Mouse (Mus musculus): ENCODE data around the gene Exoc4. TPM values are rescaled to one million over a fixed set of nuclear protein-coding genes. Genes with fewer than 3 reads are reported as not detected.

Gene Exoc4
- polyA plus RNA-seq, 1 experiment from 2014 or later = 52.2 TPM

DNA sequence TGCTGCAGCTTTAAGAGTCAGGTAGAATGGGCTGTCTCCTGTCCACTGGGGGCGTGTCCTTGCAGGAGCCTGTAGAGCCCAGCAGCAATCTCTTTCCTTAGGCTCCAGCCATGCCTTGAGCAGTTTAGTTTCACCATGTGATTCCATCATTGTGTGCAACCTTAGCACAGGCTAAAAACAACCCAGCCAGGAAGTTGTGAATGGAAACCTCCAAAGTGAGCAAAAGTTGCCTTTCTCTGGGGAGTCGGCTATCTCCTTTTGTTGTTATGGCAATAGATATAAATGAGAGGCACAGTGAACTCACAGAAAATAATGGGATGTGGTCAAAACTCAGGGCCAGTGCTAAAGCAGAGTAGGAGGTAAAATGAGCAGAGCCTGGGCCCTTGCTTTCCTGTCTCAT lies 565.5 kb downstream of the Exoc4 start:
- WGBS = 66% methylated on average over 2 of the region's 2 CpGs
- Histone ChIP-seq H3K36me3 (no peaks in the 10 kb centered on the region), H3K27ac (no peak overlapping the region), H3K27me3 (no peaks in the 10 kb centered on the region), H3K9me3 (no peaks in the 10 kb centered on the region), H3K4me1 (replicated peaks) (peaks cover 9% of the 10 kb centered on the region; the same call in 1 of the 2 replicates), H3K9ac (no peak overlapping the region), H3K4me2 (no peak overlapping the region), H3K4me3 (no peak overlapping the region)
- no peak for ATAC-seq (ENCODE audit: low FRiP score)

DNA sequence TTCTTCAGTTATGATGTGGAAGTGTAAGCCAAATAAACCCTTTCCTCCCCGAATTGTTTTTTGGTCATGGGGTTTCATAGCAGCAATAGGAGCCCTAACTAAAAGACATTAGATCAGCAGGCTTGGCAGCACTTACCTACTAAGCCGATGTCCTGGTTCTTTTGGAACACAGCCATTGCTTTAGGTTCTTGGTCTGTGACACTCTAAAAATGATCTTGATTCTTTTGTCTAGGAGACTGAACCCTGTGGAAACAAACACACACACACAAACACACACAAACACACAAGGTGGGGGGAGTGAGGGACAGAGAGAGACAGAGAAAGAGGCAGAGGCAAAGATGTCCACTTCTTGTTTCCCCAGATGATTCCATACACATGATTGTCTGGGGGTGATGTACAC lies 574.3 kb downstream of the Exoc4 start:
- Histone ChIP-seq H3K9ac (no peak overlapping the region), H3K9me3 (no peaks in the 10 kb centered on the region), H3K4me3 (no peak overlapping the region), H3K4me1 (replicated peaks) (no peaks in the 10 kb centered on the region), H3K36me3 (no peaks in the 10 kb centered on the region), H3K4me2 (no peak overlapping the region), H3K27ac (no peak overlapping the region), H3K27me3 (no peaks in the 10 kb centered on the region)
- 90% methylated on average over 2 of the region's 2 CpGs for WGBS
- ATAC-seq (ENCODE audit: low FRiP score) = no peak

DNA sequence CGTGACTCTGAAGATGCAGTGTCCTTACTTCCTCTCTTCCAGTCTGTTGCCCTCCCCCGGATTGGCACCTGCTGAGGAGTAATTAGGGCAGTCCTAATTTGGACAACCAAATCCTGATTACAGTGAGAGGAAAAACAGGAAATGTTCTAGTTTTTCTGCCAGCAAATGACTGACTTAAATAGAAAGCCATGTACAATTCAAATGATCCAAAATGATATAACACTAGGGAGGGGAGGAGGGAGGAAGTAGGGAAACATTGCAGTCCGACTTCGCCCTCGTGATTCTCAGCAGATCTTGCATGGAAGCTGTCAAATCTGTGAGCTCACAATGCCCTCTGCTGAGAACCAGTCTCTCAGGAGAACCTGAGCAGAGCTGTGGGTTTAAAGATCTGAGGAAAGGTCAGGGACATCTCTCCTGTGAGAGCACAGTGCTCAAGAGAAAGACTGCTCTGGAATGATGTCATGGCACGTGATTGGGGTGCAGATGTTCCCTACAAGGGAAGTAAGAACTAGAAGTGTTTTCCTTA lies 575.0 kb downstream of the Exoc4 start:
- Histone ChIP-seq H3K9ac (no peak overlapping the region), H3K4me2 (no peak overlapping the region), H3K27me3 (no peaks in the 10 kb centered on the region), H3K4me1 (replicated peaks) (no peaks in the 10 kb centered on the region), H3K4me3 (no peak overlapping the region), H3K27ac (no peak overlapping the region), H3K9me3 (no peaks in the 10 kb centered on the region), H3K36me3 (no peaks in the 10 kb centered on the region)
- 73% methylated on average over 6 of the region's 6 CpGs for WGBS
- no peak for ATAC-seq (ENCODE audit: low FRiP score)

DNA sequence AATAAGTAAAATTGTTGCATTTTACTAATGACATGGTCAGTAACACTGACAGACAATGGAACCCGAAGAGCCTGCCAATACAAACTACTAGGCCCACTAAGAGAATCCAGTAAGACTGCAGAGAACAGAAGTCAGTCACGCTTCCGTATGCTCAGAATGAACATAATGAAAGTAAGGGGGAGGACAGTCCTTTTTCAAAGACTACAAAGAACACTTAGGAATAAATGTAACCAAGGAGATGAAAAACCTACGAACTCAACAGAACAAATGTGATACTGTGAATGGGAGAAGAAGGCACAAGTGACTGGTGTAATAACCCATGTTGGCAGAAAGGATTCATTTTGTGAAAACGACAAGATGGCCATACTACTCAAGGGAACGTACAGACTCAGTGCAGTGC lies 579.6 kb downstream of the Exoc4 start:
- ATAC-seq (ENCODE audit: low FRiP score) = no peak
- H3K4me3 ChIP-seq = no peak overlapping the region
- no peaks in the 10 kb centered on the region for H3K27me3 ChIP-seq
- WGBS = 30% methylated on average over 6 of the region's 6 CpGs
- no peaks in the 10 kb centered on the region for H3K36me3 ChIP-seq
- H3K9me3 ChIP-seq = no peaks in the 10 kb centered on the region
- no peak overlapping the region for H3K4me2 ChIP-seq
- H3K4me1 ChIP-seq (replicated peaks) = peaks cover 6% of the 10 kb centered on the region; the same call in 1 of the 2 replicates
- H3K27ac ChIP-seq = no peak overlapping the region
- H3K9ac ChIP-seq = no peak overlapping the region

DNA sequence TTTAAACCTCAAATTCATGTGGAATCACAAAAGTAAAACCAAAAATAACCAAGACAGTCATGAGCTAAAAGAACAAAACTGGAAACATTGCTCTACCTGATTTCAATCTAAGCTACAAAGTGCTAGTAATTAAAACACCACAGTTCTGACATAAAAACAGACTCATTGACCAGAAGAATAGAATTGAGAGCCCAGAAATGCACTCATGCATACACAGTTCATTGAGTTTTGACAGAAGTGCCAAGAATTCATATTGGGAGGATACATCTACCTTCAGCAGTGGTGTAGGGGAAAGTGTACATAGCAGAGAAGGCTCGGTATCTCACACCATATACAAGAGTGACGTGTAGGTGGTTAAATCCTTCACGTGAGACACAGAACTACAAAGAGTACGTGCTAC lies 580.4 kb downstream of the Exoc4 start:
- Histone ChIP-seq H3K9ac (no peak overlapping the region), H3K27me3 (no peaks in the 10 kb centered on the region), H3K9me3 (no peaks in the 10 kb centered on the region), H3K4me2 (no peak overlapping the region), H3K36me3 (no peaks in the 10 kb centered on the region), H3K4me1 (replicated peaks) (peaks cover 6% of the 10 kb centered on the region; the same call in 1 of the 2 replicates), H3K27ac (no peak overlapping the region), H3K4me3 (no peak overlapping the region)
- WGBS = 93% methylated on average over 4 of the region's 4 CpGs
- no peak for ATAC-seq (ENCODE audit: low FRiP score)

DNA sequence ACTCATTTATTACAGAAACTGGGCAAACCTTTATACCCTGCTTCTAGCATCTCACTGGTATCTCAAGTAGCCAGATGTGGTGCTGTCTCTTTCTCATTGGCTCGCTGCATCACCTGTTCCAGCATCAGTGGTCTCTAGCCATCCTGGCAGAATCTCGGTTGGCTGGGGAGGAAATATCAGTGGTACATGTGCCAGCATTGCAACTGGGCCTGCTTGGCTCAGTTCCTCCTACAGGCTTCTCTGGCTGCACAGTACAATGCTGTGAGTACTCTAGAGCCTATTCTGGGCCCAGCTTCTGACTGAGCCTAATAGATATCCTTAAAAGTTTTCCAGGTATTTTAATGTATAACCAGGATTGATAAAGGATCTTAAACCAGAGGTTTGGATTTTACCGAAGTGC lies 582.4 kb downstream of the Exoc4 start:
- H3K4me2 ChIP-seq = no peak overlapping the region
- H3K9me3 ChIP-seq = no peaks in the 10 kb centered on the region
- no peaks in the 10 kb centered on the region for H3K27me3 ChIP-seq
- peaks cover 6% of the 10 kb centered on the region; the same call in 1 of the 2 replicates for H3K4me1 ChIP-seq (replicated peaks)
- no peaks in the 10 kb centered on the region for H3K36me3 ChIP-seq
- no peak overlapping the region for H3K9ac ChIP-seq
- no peak overlapping the region for H3K27ac ChIP-seq
- no peak for ATAC-seq (ENCODE audit: low FRiP score)
- no peak overlapping the region for H3K4me3 ChIP-seq
- 92% methylated on average over 3 of the region's 3 CpGs for WGBS

DNA sequence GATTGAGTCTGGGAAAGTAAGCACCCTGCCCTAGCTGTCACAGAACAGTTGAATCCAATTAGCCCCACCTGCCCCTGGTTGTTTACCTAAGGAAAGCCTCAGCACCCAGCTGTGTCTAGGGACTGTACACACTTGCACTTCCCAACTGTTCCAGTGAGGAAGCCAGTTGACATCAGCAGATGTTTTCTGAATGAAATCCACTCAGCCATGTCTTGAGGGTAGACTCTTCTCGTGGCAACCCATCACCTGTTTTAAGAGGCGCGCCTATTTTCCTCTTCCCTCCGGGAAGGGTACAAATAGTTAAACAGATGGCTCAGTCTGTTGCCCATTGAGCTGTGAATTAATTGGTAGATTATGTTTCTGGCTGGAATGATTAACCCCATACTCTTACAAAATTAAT lies 584.1 kb downstream of the Exoc4 start:
- Histone ChIP-seq H3K4me3 (no peak overlapping the region), H3K9ac (no peak overlapping the region), H3K4me1 (replicated peaks) (peaks cover 6% of the 10 kb centered on the region; the same call in 1 of the 2 replicates), H3K9me3 (no peaks in the 10 kb centered on the region), H3K27ac (no peak overlapping the region), H3K27me3 (no peaks in the 10 kb centered on the region), H3K36me3 (no peaks in the 10 kb centered on the region), H3K4me2 (no peak overlapping the region)
- ATAC-seq (ENCODE audit: low FRiP score) = no peak
- 29% methylated on average over 4 of the region's 4 CpGs for WGBS

DNA sequence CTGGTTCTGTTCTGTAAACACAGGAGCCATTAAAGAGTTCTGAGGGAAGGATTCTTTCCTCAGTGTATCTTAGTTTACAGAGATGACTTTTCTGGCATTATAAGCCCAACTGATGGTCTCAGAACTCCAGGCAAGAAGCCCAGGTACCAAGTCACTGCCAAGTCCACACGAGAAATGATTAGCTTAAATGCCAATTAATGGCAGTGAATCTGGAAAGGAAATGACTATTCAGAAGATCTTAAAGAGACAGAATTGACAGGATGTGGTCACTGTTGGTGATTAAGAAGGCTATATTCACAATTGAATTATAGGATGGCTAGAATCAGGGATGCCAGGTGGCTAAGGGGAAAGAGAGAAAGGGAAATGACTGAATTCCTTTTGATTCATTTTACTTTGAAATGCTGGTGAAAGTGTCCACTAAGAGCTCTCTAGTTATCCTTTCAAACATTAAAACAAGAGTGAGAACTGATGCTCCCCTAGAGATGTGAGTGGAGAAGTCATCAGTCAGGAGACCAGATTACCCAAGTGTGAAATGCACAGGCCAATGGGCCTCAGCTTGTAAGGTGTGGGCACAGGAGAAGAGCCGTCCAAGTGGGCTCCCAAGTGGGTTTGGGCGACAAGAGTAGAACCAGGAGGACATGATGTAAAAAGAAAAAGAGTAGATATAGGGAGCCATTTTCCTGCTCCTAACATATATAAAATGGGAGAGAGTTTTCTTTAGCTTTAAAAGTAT lies 587.3 kb downstream of the Exoc4 start:
- H3K4me1 ChIP-seq (replicated peaks) = peaks cover 6% of the 10 kb centered on the region; the same call in 1 of the 2 replicates
- WGBS = 85% methylated on average over 3 of the region's 3 CpGs
- no peak for ATAC-seq (ENCODE audit: low FRiP score)
- peaks cover 4% of the 10 kb centered on the region for H3K36me3 ChIP-seq
- no peaks in the 10 kb centered on the region for H3K27me3 ChIP-seq
- H3K27ac ChIP-seq = no peak overlapping the region
- H3K9ac ChIP-seq = no peak overlapping the region
- H3K9me3 ChIP-seq = no peaks in the 10 kb centered on the region
- H3K4me2 ChIP-seq = no peak overlapping the region
- no peak overlapping the region for H3K4me3 ChIP-seq

DNA sequence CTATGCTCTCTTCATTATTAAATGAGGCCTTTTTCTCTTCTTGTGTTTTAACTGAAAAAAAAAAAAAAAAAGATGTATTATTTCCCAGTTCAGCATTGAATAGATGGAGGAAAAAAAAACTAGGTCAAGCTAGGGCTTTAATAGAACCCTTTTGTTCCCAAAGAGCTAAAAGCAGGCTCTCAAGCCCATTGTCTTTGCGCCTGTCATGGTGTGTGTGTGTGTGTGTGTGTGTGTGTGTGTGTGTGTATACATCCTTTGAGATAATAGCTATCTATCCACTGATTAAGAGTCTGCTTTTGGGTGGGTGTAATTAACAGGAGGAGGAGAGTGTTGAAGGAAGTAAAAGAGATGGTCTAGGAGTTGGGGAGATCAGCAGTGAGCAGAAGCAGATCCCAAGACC lies 594.0 kb downstream of the Exoc4 start:
- Histone ChIP-seq H3K4me3 (no peak overlapping the region), H3K27me3 (no peaks in the 10 kb centered on the region), H3K4me1 (replicated peaks) (no peaks in the 10 kb centered on the region; the same call in 1 of the 2 replicates), H3K9me3 (no peaks in the 10 kb centered on the region), H3K27ac (no peak overlapping the region), H3K36me3 (peaks cover 4% of the 10 kb centered on the region), H3K4me2 (no peak overlapping the region), H3K9ac (no peak overlapping the region)
- ATAC-seq (ENCODE audit: low FRiP score) = no peak
- WGBS = 28% methylated on average over 1 of the region's 1 CpGs

DNA sequence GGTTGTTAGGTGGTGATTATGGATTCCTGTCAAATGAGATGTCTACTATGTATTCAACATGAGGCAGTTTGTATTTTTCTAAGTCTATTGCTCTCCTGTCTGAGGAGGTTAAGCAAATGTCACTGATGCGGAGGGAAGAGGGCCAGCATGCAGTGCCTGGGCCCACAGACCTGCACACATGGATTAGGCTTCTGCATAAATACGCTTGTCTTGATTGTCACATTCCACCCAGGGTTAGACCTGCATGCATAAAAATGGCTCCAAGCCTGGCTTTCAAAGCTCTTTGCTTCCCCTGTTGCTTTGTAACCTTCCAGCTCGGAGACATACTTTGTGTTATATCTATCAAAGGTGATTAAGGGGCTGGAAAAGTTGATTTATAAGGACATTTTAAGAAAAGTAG lies 610.2 kb downstream of the Exoc4 start:
- H3K4me3 ChIP-seq = no peak overlapping the region
- H3K4me2 ChIP-seq = no peak overlapping the region
- no peak overlapping the region for H3K27ac ChIP-seq
- H3K27me3 ChIP-seq = no peaks in the 10 kb centered on the region
- no peak for ATAC-seq (ENCODE audit: low FRiP score)
- peaks cover 3% of the 10 kb centered on the region; the same call in 1 of the 2 replicates for H3K4me1 ChIP-seq (replicated peaks)
- no peak overlapping the region for H3K9ac ChIP-seq
- no peaks in the 10 kb centered on the region for H3K9me3 ChIP-seq
- no peaks in the 10 kb centered on the region for H3K36me3 ChIP-seq
- WGBS = 71% methylated on average over 3 of the region's 3 CpGs

DNA sequence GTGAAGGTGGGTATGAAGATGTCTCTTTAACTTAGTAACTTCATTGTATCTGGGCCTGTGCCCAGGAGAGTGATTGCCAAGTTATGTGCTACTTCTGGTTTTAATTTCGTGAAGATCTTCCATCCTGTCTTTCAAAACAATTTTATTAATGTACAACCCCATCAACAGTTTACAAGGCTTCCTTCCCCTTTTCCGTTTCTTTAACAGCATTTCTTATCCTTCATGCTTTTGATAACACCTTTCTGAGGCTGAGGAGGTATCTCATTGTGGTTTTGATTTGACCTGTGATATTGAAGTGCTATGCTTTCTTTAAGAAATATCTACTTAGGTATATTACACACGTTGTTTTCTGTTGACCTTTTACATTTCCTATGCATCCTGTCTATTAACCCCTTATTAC lies 616.9 kb downstream of the Exoc4 start:
- H3K36me3 ChIP-seq = no peaks in the 10 kb centered on the region
- no peak overlapping the region for H3K27ac ChIP-seq
- no peaks in the 10 kb centered on the region for H3K9me3 ChIP-seq
- no peak overlapping the region for H3K4me3 ChIP-seq
- no peaks in the 10 kb centered on the region for H3K27me3 ChIP-seq
- peaks cover 15% of the 10 kb centered on the region for H3K4me1 ChIP-seq (replicated peaks)
- ATAC-seq (ENCODE audit: low FRiP score) = no peak
- no peak overlapping the region for H3K9ac ChIP-seq
- H3K4me2 ChIP-seq = no peak overlapping the region
- 83% methylated on average over 3 of the region's 3 CpGs for WGBS

DNA sequence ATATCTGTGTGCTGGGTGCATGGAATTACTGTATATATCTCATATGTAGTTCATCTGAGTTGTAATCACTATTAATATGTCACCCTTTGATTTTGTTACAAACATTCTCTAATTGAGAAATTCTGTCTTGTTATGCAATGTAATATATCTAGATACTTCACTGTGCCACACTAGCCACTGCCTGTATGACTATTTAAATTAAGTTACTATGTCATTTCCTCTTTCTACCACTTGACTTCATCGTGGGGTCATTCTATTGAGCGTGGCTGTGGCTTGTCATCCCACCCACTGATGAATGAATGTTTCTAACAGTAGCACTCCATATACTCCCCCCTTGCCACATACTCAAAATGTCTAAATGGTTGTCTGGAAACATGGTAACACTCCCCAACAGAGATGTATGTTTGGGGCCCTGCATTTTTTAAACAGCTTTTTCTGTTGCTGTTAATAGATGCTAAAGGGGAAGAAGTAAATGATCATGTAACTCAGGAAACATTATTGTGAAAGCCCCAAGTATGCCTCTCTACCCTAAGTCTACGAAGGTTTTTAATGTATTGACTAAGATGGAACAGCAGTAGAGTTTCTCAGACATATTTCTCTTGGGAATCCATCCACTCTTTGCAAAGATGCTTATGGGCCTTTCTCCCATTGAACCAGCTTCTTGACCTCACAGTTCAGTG lies 618.2 kb downstream of the Exoc4 start:
- Histone ChIP-seq H3K27me3 (no peaks in the 10 kb centered on the region), H3K4me1 (replicated peaks) (peaks cover 24% of the 10 kb centered on the region), H3K36me3 (no peaks in the 10 kb centered on the region), H3K4me2 (no peak overlapping the region), H3K9ac (no peak overlapping the region), H3K4me3 (no peak overlapping the region), H3K9me3 (no peaks in the 10 kb centered on the region), H3K27ac (no peak overlapping the region)
- 75% methylated on average over 3 of the region's 3 CpGs for WGBS
- no peak for ATAC-seq (ENCODE audit: low FRiP score)

DNA sequence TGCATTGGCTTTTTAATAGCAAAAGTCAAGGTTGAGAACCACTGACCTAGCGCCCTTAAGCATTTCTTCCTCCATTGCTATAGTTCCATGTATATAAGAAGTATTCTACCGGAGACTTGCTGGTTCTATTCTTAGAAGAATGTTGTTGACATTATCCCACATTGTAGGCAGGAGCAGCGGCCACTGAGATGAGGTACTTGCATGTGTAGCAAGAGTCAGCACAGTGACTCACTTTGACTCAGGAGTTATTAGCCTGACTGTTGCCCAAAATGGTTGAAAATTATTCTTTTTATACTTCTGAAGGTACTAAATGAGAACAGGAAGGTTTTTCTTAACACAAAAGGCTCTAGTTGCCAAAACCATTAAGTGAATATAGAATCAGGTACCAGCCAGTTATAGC lies 620.4 kb downstream of the Exoc4 start:
- H3K4me1 ChIP-seq (replicated peaks) = peaks cover 37% of the 10 kb centered on the region
- H3K4me3 ChIP-seq = no peak overlapping the region
- ATAC-seq (ENCODE audit: low FRiP score) = no peak
- H3K36me3 ChIP-seq = no peaks in the 10 kb centered on the region
- H3K27me3 ChIP-seq = no peaks in the 10 kb centered on the region
- no peak overlapping the region for H3K4me2 ChIP-seq
- H3K27ac ChIP-seq = peak overlapping the region; percentile 20; the same call in 1 of the 2 replicates
- 88% methylated on average over 3 of the region's 3 CpGs for WGBS
- H3K9me3 ChIP-seq = no peaks in the 10 kb centered on the region
- H3K9ac ChIP-seq = no peak overlapping the region

All from hindbrain, embryonic 13.5 days (tissue).